Mouse (Mus musculus): Measurements from ENCODE around the gene Lrrc8c.

The Lrrc8c gene

GRCm38 (mm10) chr5:105547115-105547514 is 27.9 kb downstream of the Lrrc8c start:
- WGBS, result 63% methylated on average over 4 of the region's 4 CpGs

DNA sequence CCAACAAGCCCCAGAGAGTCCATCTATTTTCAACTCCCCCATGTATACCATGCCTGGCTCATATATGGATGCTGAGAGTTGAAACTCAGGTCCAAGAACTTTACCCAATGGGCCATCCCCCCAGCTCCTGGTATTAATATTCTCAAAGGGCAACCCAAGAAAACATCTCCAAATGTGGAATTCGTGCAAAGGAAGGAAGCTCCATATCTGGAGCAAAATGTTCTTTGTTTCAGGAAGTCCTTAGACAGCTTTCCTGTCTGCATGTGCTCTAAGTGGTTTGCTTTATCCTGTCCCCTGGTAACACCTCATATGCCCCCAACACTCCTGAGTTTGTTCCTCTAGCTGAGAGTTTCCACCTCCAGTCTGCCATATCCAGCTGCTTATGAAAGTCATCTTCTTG is 32.6 kb downstream of the Lrrc8c start:
- 57% methylated on average over 1 of the region's 1 CpGs for WGBS

GRCm38 (mm10) chr5:105556291-105556690 is 37.1 kb downstream of the Lrrc8c start:
- WGBS, result 78% methylated on average over 6 of the region's 6 CpGs

DNA sequence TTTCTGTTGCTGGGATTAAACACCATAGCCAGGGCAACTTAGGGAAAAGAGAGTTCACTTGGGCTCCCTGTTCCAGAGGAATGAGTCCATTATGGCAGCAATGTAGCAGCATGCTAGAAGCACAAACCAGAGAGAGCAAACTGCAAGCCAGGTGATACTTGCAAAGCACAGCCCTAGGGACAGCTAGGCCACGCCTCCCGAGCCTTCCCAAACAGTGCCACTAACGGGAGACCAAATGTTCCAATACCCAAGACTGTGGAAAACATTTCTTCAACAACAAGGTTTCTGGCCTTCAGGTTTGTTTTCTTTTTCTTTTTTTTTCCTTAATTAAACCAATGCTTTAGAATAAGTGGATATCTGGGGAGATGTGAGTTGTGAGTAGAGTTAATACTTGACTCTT is 38.2 kb downstream of the Lrrc8c start:
- WGBS, result 84% methylated on average over 3 of the region's 3 CpGs

GRCm38 (mm10) chr5:105557777-105558240 is 38.6 kb downstream of the Lrrc8c start:
- 29% methylated on average over 4 of the region's 4 CpGs for WGBS

GRCm38 (mm10) chr5:105558517-105558916 is 39.3 kb downstream of the Lrrc8c start:
- 82% methylated on average over 4 of the region's 4 CpGs for WGBS

- 77% methylated on average over 4 of the region's 4 CpGs for WGBS
Measured at GRCm38 (mm10) chr5:105564761-105565160, 45.6 kb downstream of the Lrrc8c start.

DNA sequence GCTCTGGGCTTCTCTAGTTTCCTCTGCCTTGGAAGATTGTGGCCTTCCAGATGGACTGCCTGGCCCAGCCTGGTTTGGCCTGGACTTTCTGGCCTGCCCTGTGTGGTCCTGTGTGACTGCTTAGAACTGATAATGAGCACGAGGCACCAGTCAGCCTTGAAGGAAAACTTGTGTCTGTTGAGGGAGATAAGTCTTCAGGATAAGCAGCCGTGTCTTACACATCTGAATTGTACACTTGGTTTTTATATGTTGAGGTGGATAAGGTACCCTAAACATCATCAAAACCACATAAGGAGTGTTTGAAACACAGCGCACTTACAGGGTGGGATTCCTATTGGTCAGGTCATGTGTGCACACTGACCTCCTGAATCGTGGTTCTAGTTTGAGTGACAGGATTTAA is 46.6 kb downstream of the Lrrc8c start:
- 90% methylated on average over 4 of the region's 4 CpGs for WGBS

GRCm38 (mm10) chr5:105566852-105567412 is 47.7 kb downstream of the Lrrc8c start:
- 55% methylated on average over 7 of the region's 7 CpGs for WGBS

- 74% methylated on average over 6 of the region's 6 CpGs for WGBS
Measured at GRCm38 (mm10) chr5:105568043-105568747, 49.0 kb downstream of the Lrrc8c start.

DNA sequence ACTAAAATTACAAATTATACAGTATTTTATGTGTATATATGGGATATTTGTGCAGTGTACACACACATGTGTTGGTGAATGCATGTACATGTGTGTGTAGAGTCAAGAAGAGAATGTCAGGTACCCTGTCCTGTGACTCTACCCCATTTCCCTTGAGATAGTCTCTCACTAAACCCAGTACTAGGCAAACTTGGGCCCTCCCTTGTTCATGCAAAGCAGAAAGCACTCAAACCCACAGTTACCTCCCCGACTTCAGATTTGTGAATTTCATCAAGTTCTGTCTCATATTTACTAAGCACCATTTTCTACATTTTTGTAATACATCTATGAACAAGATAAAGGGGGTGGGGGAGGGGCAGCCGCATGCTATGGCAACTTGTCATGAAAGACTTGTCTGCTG is 50.0 kb downstream of the Lrrc8c start:
- 84% methylated on average over 2 of the region's 2 CpGs for WGBS

DNA sequence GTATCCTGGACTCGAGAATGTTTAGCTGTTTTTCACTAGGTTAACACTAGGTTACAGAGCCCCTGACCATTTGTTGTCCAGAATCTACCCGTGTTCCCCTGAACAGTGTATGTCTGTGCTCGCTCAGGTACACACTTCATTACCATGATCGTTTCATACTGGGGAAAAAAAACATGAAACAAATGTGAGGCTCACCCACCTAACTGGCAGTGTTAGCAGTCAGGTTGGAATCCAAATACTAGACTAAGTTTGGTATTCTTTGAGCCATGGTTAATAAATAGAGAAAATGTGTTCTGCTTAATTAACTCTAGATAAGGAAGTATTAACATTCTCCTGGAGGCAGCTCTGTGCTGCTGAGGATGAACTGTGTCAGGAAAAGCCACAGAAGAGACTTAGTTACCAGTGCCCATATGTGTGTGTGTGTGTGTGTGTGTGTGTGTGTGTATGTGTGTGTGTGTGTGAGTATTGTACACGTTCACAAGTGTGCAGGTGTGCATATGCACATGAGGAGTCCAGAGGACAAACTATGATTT is 53.0 kb downstream of the Lrrc8c start:
- 57% methylated on average over 5 of the region's 5 CpGs for WGBS

DNA sequence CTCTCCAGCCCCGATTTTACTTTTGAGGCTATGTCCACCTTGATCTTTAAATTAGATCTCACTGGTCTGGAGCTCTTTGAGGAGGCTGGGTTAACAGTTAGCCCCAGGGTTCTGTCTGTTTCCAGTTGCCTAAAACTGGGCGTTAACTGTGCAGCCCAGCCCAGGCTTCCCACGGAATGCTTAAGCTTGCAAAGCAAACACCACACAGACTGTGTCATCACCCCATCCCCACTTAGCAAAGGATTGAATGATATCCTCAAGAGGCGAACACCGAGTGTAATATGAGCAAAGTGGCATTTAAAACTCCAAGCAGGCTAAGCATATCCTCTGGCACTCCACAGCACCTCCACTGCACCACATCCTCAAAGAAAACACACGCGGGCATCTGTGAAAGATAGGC is 53.7 kb downstream of the Lrrc8c start:
- WGBS, result 59% methylated on average over 7 of the region's 7 CpGs

GRCm38 (mm10) chr5:105574835-105575234 is 55.6 kb downstream of the Lrrc8c start:
- WGBS, result 95% methylated on average over 5 of the region's 5 CpGs

GRCm38 (mm10) chr5:105575839-105576238 is 56.7 kb downstream of the Lrrc8c start:
- 76% methylated on average over 6 of the region's 6 CpGs for WGBS

DNA sequence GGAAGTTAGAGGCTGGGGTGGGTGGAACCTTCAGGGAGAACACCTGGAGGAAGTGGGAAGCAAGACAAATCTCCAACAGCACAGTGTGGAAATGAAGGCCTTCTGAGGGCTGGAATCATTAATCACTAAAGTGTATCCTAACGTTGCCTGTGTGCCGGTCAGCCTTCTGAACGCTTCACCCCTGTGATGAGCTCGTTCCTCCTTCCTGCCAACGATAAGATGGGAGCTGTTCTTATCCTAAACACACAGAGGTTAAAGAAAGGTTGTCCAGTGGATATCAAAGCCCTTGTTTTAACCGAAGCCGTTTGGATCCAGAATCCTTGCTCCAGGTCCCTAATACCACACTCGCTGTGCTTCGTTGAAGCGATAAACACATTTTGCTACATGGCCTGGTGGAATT is 61.7 kb downstream of the Lrrc8c start:
- 90% methylated on average over 10 of the region's 10 CpGs for WGBS

DNA sequence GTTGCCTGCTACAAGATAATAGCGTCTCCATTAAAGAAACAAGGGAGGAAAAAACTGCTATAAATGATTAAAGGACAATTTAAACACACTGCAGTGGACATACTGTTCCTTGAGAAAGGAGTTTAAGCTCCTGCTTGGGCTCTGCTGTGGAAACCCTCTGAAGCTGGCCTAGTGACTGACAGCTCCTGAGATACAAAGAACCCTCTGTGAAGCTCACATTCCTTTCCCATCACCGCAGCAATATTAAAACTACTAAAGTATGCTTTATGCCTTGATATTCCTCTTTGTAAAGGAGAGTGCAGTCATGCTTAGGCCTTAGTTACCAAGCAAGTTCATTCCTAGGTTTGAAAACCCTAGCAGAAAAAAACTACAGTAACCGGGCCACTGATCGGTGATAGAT is 66.7 kb downstream of the Lrrc8c start:
- 59% methylated on average over 4 of the region's 4 CpGs for WGBS

DNA sequence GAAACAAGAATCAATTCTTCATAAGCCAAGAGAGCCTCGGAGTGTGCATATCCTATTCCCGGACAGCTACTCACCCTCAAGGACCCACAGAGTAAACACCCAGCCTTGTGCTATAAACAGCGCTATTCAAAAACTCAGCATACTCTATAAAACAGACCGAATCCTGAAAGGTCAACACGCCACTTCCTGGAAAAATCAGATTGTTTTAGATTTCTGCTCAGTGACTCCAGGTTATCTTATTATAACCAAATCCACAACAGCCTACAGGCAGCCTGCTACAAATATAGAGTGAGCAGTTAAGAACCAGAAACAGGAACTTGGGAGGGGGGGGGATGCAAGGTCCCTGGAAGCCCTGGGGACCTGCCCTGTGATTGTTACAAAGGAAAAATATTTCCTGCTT is 67.5 kb downstream of the Lrrc8c start:
- 56% methylated on average over 5 of the region's 5 CpGs for WGBS

GRCm38 (mm10) chr5:105587471-105587870 is 68.3 kb downstream of the Lrrc8c start:
- 82% methylated on average over 6 of the region's 6 CpGs for WGBS

DNA sequence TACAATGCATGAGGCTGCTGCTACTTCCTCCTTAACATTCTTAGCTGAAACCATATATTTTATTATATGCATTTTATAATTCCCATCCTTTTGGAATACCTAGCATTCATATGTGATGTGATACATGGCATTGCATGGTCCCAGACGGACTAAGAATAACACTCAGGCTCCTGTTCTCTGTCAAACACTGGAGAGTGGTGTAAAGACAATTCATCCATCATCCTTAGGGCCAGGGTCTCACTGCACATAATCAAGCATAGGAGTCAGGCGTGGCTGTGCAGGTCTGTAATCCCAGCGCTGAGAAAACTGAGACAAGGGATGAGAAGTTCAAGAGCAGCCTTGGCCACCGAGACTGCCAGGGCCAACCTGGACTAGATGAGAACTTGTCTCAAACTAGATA is 69.5 kb downstream of the Lrrc8c start:
- WGBS, result 92% methylated on average over 4 of the region's 4 CpGs

- WGBS, result 90% methylated on average over 3 of the region's 3 CpGs
Measured at GRCm38 (mm10) chr5:105589119-105589518, 69.9 kb downstream of the Lrrc8c start.

GRCm38 (mm10) chr5:105592396-105592795 is 73.2 kb downstream of the Lrrc8c start:
- whole genome bisulfite sequencing, result 73% methylated on average over 4 of the region's 4 CpGs

DNA sequence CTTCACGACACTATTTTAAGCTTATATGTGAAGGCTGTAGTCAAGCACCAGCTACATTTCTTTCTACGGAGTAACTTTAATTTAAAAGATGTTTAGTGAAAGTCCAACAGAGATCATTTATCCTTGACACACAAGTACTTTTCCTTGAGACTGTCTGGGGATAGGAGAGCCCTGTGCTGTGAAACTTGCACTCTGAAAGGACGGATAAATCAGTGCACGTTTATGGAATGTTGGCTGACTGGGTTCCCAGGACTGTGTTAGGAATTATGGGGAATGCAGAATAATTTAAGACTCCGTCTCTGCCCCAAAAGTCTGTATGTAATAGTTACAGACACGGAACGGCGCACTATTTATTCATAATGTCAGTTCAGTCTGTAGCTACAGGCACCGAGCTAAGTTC is 74.4 kb downstream of the Lrrc8c start:
- 81% methylated on average over 9 of the region's 9 CpGs for WGBS

Measured in cerebral cortex, adult 2 months (tissue).